Mouse (Mus musculus) CH12.LX (cell line): ENCODE data around the gene Adcy10. TPM values are rescaled to one million over a fixed set of nuclear protein-coding genes. Genes with fewer than 3 reads are reported as not detected.

ENCODE experiments used
- DNase-seq: peaks from one replicate; pipeline ENCODE4 v3.0.0-alpha.2; 2013; ENCODE audit errors: extremely low read depth
- H3K27ac ChIP-seq: 2 replicates; pipeline ENCODE4 v1.5.1; 2012; ENCODE audit warnings: low read depth, mild to moderate bottlenecking, control low read depth, moderate library complexity; ENCODE audit not compliant: insufficient read depth
- H3K27me3 ChIP-seq: replicated peaks from 2 replicates; pipeline ENCODE3; 2012; ENCODE audit warnings: inconsistent platforms
- H3K36me3 ChIP-seq, 2 experiments: replicated peaks in 1 of 2; 2 replicates each; pipeline versions ENCODE3 to v1.6.1; 2012; ENCODE audit warnings: inconsistent platforms in 1 of 2, low read length in 1 of 2, mild to moderate bottlenecking in 1 of 2, mixed read lengths in 1 of 2, moderate library complexity in 1 of 2; ENCODE audit not compliant: control insufficient read depth in 1 of 2, insufficient read depth in 1 of 2
- H3K4me1 ChIP-seq, 2 experiments: 2 replicates each; pipeline ENCODE4 v1.6.1; 2012; ENCODE audit warnings: inconsistent platforms in 1 of 2, moderate library complexity in 1 of 2; ENCODE audit not compliant: insufficient read depth in 2 of 2, control insufficient read depth in 1 of 2
- H3K4me2 ChIP-seq: 2 replicates; pipeline ENCODE4 v1.6.1; 2012; ENCODE audit warnings: low read depth, mild to moderate bottlenecking, control low read depth; ENCODE audit not compliant: poor library complexity, insufficient read depth, severe bottlenecking
- H3K4me3 ChIP-seq, 3 experiments: fragments of 150-350 bp in 1 of 3; sonication (generic) in 1 of 3; replicated peaks in 1 of 3; 2 replicates each; pipeline versions ENCODE3 to v1.5.1; 2011 to 2012; ENCODE audit warnings: low read depth in 2 of 3, low read length in 2 of 3, mild to moderate bottlenecking in 2 of 3, moderate library complexity in 2 of 3, control low read depth in 1 of 3, improper control_type of control experiment in 1 of 3, inconsistent platforms in 1 of 3, mixed read lengths in 1 of 3; ENCODE audit not compliant: poor library complexity in 1 of 3
- H3K79me2 ChIP-seq: replicated peaks from 2 replicates; pipeline ENCODE4 v1.6.1; 2012; ENCODE audit warnings: mild to moderate bottlenecking, moderate library complexity; ENCODE audit not compliant: control insufficient read depth, poor library complexity, insufficient read depth, severe bottlenecking; ENCODE audit errors: extremely low read depth
- H3K9ac ChIP-seq: 2 replicates; pipeline ENCODE4 v1.6.1; 2012; ENCODE audit warnings: low read depth, mild to moderate bottlenecking, control low read depth, moderate library complexity; ENCODE audit not compliant: insufficient read depth
- H3K9me3 ChIP-seq: replicated peaks from 2 replicates; pipeline ENCODE3; 2012; ENCODE audit warnings: low read length, inconsistent platforms, mixed read lengths
- BHLHE40 ChIP-seq: IDR thresholded peaks from 2 replicates; pipeline ENCODE4 v1.6.1; 2011; ENCODE audit warnings: mild to moderate bottlenecking, low read depth, low read length, improper control_type of control experiment
- CHD1 ChIP-seq: IDR thresholded peaks from 2 replicates; pipeline ENCODE4 v1.6.1; 2012; ENCODE audit warnings: low read depth, low read length, improper control_type of control experiment, inconsistent platforms
- CHD2 ChIP-seq: IDR thresholded peaks from 2 replicates; pipeline ENCODE4 v1.6.1; 2011; ENCODE audit warnings: low read length, improper control_type of control experiment
- EP300 ChIP-seq: IDR thresholded peaks from 2 replicates; pipeline ENCODE4 v1.6.1; 2011; ENCODE audit warnings: low read length, improper control_type of control experiment
- ETS1 ChIP-seq: conservative IDR thresholded peaks from 2 replicates; pipeline ENCODE4 v1.6.1; 2012; ENCODE audit warnings: low read depth, mild to moderate bottlenecking, inconsistent platforms, low read length, improper control_type of control experiment, moderate library complexity
- KAT2A ChIP-seq: IDR thresholded peaks from 2 replicates; pipeline ENCODE4 v1.6.1; 2012; ENCODE audit warnings: low read length, improper control_type of control experiment, inconsistent platforms; ENCODE audit not compliant: insufficient replicate concordance
- MAX ChIP-seq: IDR thresholded peaks from 2 replicates; pipeline ENCODE4 v1.6.1; 2011; ENCODE audit warnings: low read length, improper control_type of control experiment
- MAZ ChIP-seq: IDR thresholded peaks from 2 replicates; pipeline ENCODE4 v1.6.1; 2012; ENCODE audit warnings: low read depth, mild to moderate bottlenecking, inconsistent platforms, low read length, improper control_type of control experiment, moderate library complexity
- NRF1 ChIP-seq: IDR thresholded peaks from 2 replicates; pipeline ENCODE4 v1.6.1; 2014; ENCODE audit warnings: low read depth, mild to moderate bottlenecking, inconsistent platforms, low read length, improper control_type of control experiment, moderate library complexity
- POLR2A ChIP-seq: IDR thresholded peaks from 2 replicates; pipeline ENCODE4 v1.6.1; 2011; ENCODE audit warnings: low read depth, mild to moderate bottlenecking, improper control_type of control experiment, low read length
- RCOR1 ChIP-seq: conservative IDR thresholded peaks from 2 replicates; pipeline ENCODE4 v1.6.1; 2012; ENCODE audit warnings: low read depth, mild to moderate bottlenecking, inconsistent platforms, low read length, improper control_type of control experiment
- SMC3 ChIP-seq: IDR thresholded peaks from 2 replicates; pipeline ENCODE4 v1.6.1; 2011; ENCODE audit warnings: low read depth, low read length, improper control_type of control experiment
- TBP ChIP-seq: conservative IDR thresholded peaks from 2 replicates; pipeline ENCODE4 v1.6.1; 2011; ENCODE audit warnings: low read depth, low read length, improper control_type of control experiment
- TCF12 ChIP-seq: IDR thresholded peaks from 2 replicates; pipeline ENCODE4 v1.6.1; 2014; ENCODE audit warnings: low read depth, mild to moderate bottlenecking, inconsistent platforms, low read length, improper control_type of control experiment
- USF1 ChIP-seq: IDR thresholded peaks from 2 replicates; pipeline ENCODE4 v1.6.1; 2014; ENCODE audit warnings: low read depth, mild to moderate bottlenecking, inconsistent platforms, low read length, improper control_type of control experiment
- USF2 ChIP-seq: conservative IDR thresholded peaks from 2 replicates; pipeline ENCODE4 v1.6.1; 2011; ENCODE audit warnings: low read depth, low read length, improper control_type of control experiment
- ZC3H11A ChIP-seq: IDR thresholded peaks from 2 replicates; pipeline ENCODE4 v1.6.1; 2012; ENCODE audit warnings: low read depth, mild to moderate bottlenecking, inconsistent platforms, low read length, improper control_type of control experiment
- ZMIZ1 ChIP-seq: IDR thresholded peaks from 2 replicates; pipeline ENCODE4 v1.6.1; 2012; ENCODE audit warnings: low read depth, mild to moderate bottlenecking, inconsistent platforms, low read length, improper control_type of control experiment
- ZNF384 ChIP-seq: IDR thresholded peaks from 2 replicates; pipeline ENCODE4 v1.6.1; 2012; ENCODE audit warnings: low read depth, low read length, improper control_type of control experiment, inconsistent platforms
- dilution Hi-C: fragments of 300-500 bp; cut with MboI; formaldehyde crosslinking; loops from 2 replicates; pipeline ENCODE4 v1.14.3; 2020; ENCODE audit warnings: low sequenced_read_pairs; ENCODE audit not compliant: extremely low pct_unique_long_range_greater_than_20kb, extremely low pct_ligation_motif_present
- in situ Hi-C: fragments of 300-500 bp; cut with MboI; formaldehyde crosslinking; loops from 3 replicates; pipeline ENCODE4 v1.14.3; 2019; ENCODE audit warnings: low sequenced_read_pairs, low pct_ligation_motif_present, low pct_unique_long_range_greater_than_20kb, mixed read lengths
- polyA plus RNA-seq: library from polyadenylated mRNA; unstranded; fragments of >175 nt; gene quantifications from 2 replicates; pipeline ENCODE4 v1.2.1, GENCODE M21; 2012; ENCODE audit warnings: low read depth; ENCODE audit not compliant: insufficient read length
- total RNA-seq, 2 experiments: library from RNA; depleted of rRNA; stranded (reverse); fragments of 300-350 nt in 1 of 2; fragments of >200 nt in 1 of 2; gene quantifications; 2 replicates each; pipeline ENCODE4 v1.2.3; 2012 to 2014

The Adcy10 gene
- total and polyA plus RNA-seq, 3 experiments: 0.13 TPM; not detected in 2

DNA sequence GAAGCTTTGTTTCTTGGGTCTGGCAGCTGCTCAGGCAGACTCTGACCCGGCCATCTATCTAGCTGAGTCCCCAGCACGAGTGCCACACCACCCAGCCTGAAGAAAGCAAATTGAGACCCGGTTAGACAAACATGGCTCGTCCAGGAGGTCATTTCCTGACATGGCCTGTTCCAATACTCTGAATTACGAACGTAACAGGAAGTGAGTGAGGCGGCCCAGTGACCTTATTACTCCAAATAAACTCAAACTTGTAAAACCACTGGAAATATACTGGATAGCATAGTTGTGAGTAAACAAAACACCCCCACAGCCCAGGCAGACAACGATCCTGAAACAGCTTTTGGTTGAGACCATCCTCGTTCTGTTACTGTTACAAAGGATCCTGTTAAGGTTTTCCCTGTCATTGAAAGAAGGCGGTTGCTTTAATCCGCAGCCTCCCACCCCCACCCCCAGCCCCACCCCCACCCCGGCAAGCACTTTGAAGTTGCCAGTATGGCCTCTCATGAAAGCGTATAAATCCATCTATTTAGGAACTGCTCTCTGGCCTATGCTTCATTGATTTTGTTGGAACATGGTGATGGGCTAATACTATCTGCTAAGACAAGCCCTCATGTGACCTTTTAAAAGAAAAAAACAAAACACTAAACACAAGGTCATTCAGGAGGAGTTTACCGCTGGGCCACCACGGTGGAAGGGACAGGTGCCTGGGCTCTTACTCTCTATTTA is 132.3 kb downstream of the Adcy10 start:
- no peak overlapping the region for H3K9ac ChIP-seq
- no peaks in the 10 kb centered on the region for H3K9me3 ChIP-seq
- in situ Hi-C loops (no loop called here), dilution Hi-C loops (no loop called here)
- DNase-seq: no peak
- peaks cover 2 to 11% of the 10 kb centered on the region in 2 experiments; a peak in 3 of 4 replicates for H3K4me1 ChIP-seq
- H3K36me3 ChIP-seq: peaks cover 0 to 2% of the 10 kb centered on the region in 2 experiments
- H3K27ac ChIP-seq: no peak overlapping the region
- TF ChIP-seq CHD1 (no peak), RCOR1 (no peak), KAT2A (no peak), MAZ (no peak), CHD2 (no peak), ZMIZ1 (no peak), ZC3H11A (no peak), EP300 (no peak), SMC3 (no peak), TCF12 (no peak)
- no peaks in the 10 kb centered on the region for H3K27me3 ChIP-seq
- H3K79me2 ChIP-seq: no peaks in the 10 kb centered on the region
- H3K4me2 ChIP-seq: no peak overlapping the region
- H3K4me3 ChIP-seq: no peak overlapping the region

DNA sequence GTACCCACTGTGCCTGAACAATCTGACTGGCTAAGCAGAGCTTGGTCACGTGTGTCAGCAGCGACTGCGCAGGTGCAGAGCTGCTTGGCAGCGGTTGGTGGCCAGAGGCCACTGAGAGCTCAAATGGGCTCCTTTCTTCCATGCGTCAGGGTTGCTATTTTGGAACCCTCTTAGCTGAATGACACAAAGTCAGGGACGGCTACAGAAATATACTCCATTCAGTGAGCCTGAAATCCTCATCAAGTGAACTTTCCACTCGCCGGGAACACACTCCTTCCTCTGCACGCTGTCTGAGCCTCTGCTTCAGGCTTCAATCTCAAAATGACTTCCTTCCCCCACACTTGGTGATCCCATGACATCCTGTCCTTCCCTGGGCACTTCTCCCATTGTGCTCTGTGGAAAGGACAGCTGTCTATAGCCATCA is 133.2 kb downstream of the Adcy10 start:
- no peak overlapping the region for H3K27ac ChIP-seq
- no peaks in the 10 kb centered on the region for H3K79me2 ChIP-seq
- H3K4me3 ChIP-seq: no peak overlapping the region
- TF ChIP-seq BHLHE40: peak; percentile 67
- TF ChIP-seq ZMIZ1: no peak
- TF ChIP-seq USF1: peak; percentile 32
- TF ChIP-seq MAX: 0 out of 2 replicates have a peak, but pooled peaks have one; percentile 34
- TF ChIP-seq NRF1: peak; percentile 52
- TF ChIP-seq USF2: 0 out of 2 replicates have a peak, but pooled peaks have one; percentile 18
- TF ChIP-seq ZNF384: no peak
- TF ChIP-seq TBP: 0 out of 2 replicates have a peak, but pooled peaks have one; percentile 48
- no peak for TF ChIP-seq POLR2A
- 0 out of 2 replicates have a peak, but pooled peaks have one; percentile 13 for TF ChIP-seq ETS1
- TF ChIP-seq, all 38 proteins: peak for 7
- Histone ChIP-seq H3K4me2 (no peak overlapping the region), H3K4me1 (peaks cover 2 to 8% of the 10 kb centered on the region in 2 experiments; a peak in 3 of 4 replicates), H3K27me3 (no peaks in the 10 kb centered on the region), H3K9ac (no peak overlapping the region), H3K9me3 (no peaks in the 10 kb centered on the region), H3K36me3 (peaks cover 0 to 4% of the 10 kb centered on the region in 2 experiments)
- dilution Hi-C loops: no loop called here
- in situ Hi-C loops: no loop called here
- DNase-seq: no peak
